Mouse (Mus musculus) heart, adult 2 months (tissue): ENCODE measurements around the gene Prrg4. TPM values are rescaled to one million over a fixed set of nuclear protein-coding genes. Genes with fewer than 3 reads are reported as not detected.
"Not testable (repeated sequence)": the region's sequence is repeated elsewhere in the genome, so short reads cannot be mapped to it uniquely, and the experiment has no call there.

Source experiments
- DNase-seq, 2 experiments: peaks; one replicate each; pipeline ENCODE4 v3.0.0; 2021
- H3K27ac ChIP-seq: fragments of 200-600 bp; 2 replicates; pipeline ENCODE4 v1.8.1; 2022
- H3K27me3 ChIP-seq: fragments of 200-500 bp; 2 replicates; pipeline ENCODE4 v1.6.1; 2012; ENCODE audit warnings: mild to moderate bottlenecking, low read length, inconsistent platforms, mixed read lengths; ENCODE audit not compliant: control insufficient read depth, insufficient read depth
- H3K36me3 ChIP-seq: fragments of 200-500 bp; 2 replicates; pipeline ENCODE4 v1.6.1; 2012; ENCODE audit warnings: low read length, inconsistent platforms; ENCODE audit not compliant: control insufficient read depth, insufficient read depth
- H3K4me1 ChIP-seq: fragments of 200-500 bp; 2 replicates; pipeline ENCODE4 v1.6.1; 2011; ENCODE audit warnings: low read length; ENCODE audit not compliant: control insufficient read depth, insufficient read depth
- H3K4me3 ChIP-seq: fragments of 200-600 bp; 2 replicates; pipeline ENCODE4 v1.8.1; 2022
- H3K79me2 ChIP-seq: fragments of 200-500 bp; replicated peaks from 2 replicates; pipeline ENCODE4 v1.6.1; 2012; ENCODE audit warnings: mild to moderate bottlenecking, inconsistent platforms, low read length, moderate library complexity, mixed read lengths; ENCODE audit not compliant: control insufficient read depth, insufficient read depth
- H3K9ac ChIP-seq: fragments of 200-500 bp; 2 replicates; pipeline ENCODE4 v1.6.1; 2012; ENCODE audit warnings: low read depth, mild to moderate bottlenecking, control low read depth, inconsistent platforms, low read length, mixed read lengths
- CTCF ChIP-seq: fragments of 200-600 bp; IDR thresholded peaks from 2 replicates; pipeline ENCODE4 v1.8.1; 2022; ENCODE audit warnings: antibody characterized with exemption, mild to moderate bottlenecking, moderate library complexity
- EP300 ChIP-seq: fragments of 200-500 bp; IDR thresholded peaks from 2 replicates; pipeline ENCODE4 v1.6.1; 2011; ENCODE audit warnings: low read depth, low read length, control low read depth; ENCODE audit not compliant: insufficient read depth
- POLR2A ChIP-seq: fragments of 200-500 bp; IDR thresholded peaks from 2 replicates; pipeline ENCODE4 v1.6.1; 2011; ENCODE audit warnings: mild to moderate bottlenecking, low read depth, low read length, control low read depth; ENCODE audit not compliant: insufficient read depth
- WGBS: fragments of 180-500 bp; shearing (Covaris S2); methylation state at CpG from one replicate; pipeline ENCODE4 v1.1.7; 2018; 5-methylcytosine and 5-hydroxymethylcytosine counted together
- intact Hi-C: fragments of 180-260 bp; cut with DNase I; formaldehyde crosslinking; loops from one replicate; pipeline ENCODE4 v1.15.1; 2025
- long read RNA-seq: library from polyadenylated mRNA; stranded (forward); transcript quantifications from one replicate; pipeline ENCODE4 v2.0.0, GENCODE M21; 2021
- polyA plus RNA-seq: library from polyadenylated mRNA; depleted of rRNA; stranded (reverse); fragments of >200 nt; gene quantifications from 2 replicates; pipeline ENCODE4 v1.2.3, GENCODE M21; 2012; rRNA removed
- total RNA-seq, 2 experiments: library from RNA; stranded (reverse); gene quantifications; 2 replicates each; pipeline ENCODE4 v1.2.3; 2021

Prrg4 gene
- total RNA-seq (under 1 TPM; 0.61 to 0.94 TPM), polyA plus RNA-seq (0.29 and 0.32 TPM in 2 replicates)
- long read RNA-seq, result 0 reads

DNA sequence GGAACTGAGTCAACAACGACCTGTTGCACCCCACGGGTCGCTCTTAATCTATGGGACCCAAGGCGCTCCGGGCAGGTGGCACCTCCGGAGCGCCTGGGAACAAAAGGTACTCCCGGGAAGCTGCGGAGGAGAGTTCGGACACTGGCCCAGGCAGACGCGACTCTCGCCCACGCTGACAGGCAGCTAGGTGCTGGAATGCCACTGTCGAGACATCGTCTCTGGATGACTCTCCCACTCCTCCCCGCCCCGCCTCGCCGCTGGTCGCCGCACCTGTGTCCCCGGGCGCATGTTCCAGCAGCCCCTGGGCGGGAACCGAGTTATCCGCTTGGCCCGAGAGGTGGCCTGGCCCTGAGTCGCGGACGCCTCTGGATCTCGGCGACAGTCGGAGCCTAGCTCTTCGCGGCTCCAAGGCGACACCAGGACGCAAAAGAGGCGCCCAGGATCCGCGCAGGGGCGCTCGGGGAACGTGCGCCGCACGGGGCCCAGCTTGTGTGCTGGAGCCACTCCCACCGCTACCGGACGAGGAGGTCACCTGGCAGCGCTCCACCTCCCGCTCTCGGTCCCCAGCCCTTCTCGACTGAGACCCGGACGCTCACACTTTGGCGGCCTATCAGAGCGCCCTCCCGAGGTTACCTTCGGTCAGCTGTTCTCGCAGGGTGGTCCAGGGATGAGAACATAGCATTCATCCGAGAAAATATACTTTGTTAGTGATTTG is at the start of gene Prrg4:
Gene Prrg4 (minus strand): TSS at position 601 of the 715 bp plus-strand sequence.
- TF ChIP-seq CTCF (peak; percentile 43), POLR2A (no peak)

GRCm38 (mm10) chr2:104887882-104888566 is 38.3 kb upstream of the Prrg4 start:
- 17% methylated on average over 10 of the region's 10 CpGs for WGBS
- DNase-seq, result peak; percentile 65 to 82
- Histone ChIP-seq H3K27me3 (no peaks in the 10 kb centered on the region), H3K4me3 (no peak overlapping the region), H3K36me3 (no peaks in the 10 kb centered on the region), H3K9ac (no peak overlapping the region), H3K79me2 (no peaks in the 10 kb centered on the region), H3K27ac (no peak overlapping the region), H3K4me1 (no peaks in the 10 kb centered on the region)
- TF ChIP-seq CTCF, result peak; percentile 96
- TF ChIP-seq POLR2A, result no peak
- TF ChIP-seq EP300, result peak; percentile 71; the same call in 1 of the 2 replicates
- intact Hi-C loops, result loop anchor here (1.0 to 2.0 kb wide), 2 partner anchors 303 to 342 kb away; no protein-coding TSS in a partner anchor

More for the DNA sequence above, at the start of gene Prrg4:
- H3K79me2 ChIP-seq, result no peaks in the 10 kb centered on the region
- no peak within 1 kb of the TSS for H3K27ac ChIP-seq
- peak; percentile 70 to 74 for DNase-seq
- no peaks in the 10 kb centered on the region for H3K36me3 ChIP-seq
- no peaks in the 10 kb centered on the region for H3K27me3 ChIP-seq
- intact Hi-C loops, result loop anchor here (5.0 kb wide), 1 partner anchor 383 kb away; no protein-coding TSS in a partner anchor
- H3K4me1 ChIP-seq, result peaks cover 4% of the 10 kb centered on the region
- peak within 1 kb of the TSS; percentile 74 for H3K9ac ChIP-seq
- WGBS, result under 1% methylated on average over 62 of the region's 62 CpGs
- peak within 1 kb of the TSS; percentile 58 for H3K4me3 ChIP-seq

- H3K36me3 ChIP-seq, intact Hi-C loops: not testable (repeated sequence)
Observed at GRCm38 (mm10) chr2:104887331-104887730, 37.7 kb upstream of the Prrg4 start.

DNA sequence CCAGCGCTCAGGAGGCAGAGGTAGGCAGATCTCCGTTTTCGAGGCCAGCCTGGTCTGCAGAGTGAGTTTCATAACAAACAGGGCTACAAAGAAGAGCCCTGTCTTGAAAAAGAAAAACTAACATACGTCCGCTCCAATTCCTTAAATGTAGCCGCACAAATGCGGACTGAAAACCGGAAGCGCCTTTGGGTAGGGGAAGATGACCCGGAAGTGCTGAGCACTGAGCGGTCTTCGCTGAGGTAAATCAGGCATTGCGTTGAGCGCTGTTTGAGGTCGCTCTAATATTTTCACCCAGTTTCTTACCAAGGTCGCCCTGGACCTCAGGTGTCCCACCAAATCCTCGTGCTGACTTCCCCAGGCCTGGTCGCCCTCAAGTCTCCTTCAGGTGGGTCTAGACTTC is 36.4 kb upstream of the Prrg4 start:
- intact Hi-C loops, result no loop called here
- Histone ChIP-seq H3K79me2 (no peaks in the 10 kb centered on the region), H3K27ac (no peak overlapping the region), H3K4me3 (no peak overlapping the region), H3K4me1 (no peaks in the 10 kb centered on the region), H3K27me3 (no peaks in the 10 kb centered on the region), H3K36me3 (no peaks in the 10 kb centered on the region), H3K9ac (no peak overlapping the region)
- WGBS, result 88% methylated on average over 18 of the region's 18 CpGs
- TF ChIP-seq CTCF (no peak), EP300 (no peak)
- no peak for DNase-seq

More at GRCm38 (mm10) chr2:104887331-104887730, 37.7 kb upstream of the Prrg4 start:
- H3K4me3 ChIP-seq, H3K9ac ChIP-seq, H3K4me1 ChIP-seq, DNase-seq, H3K79me2 ChIP-seq, H3K27ac ChIP-seq, H3K27me3 ChIP-seq: not testable (repeated sequence)
- WGBS, result 68% methylated on average over 2 of the region's 2 CpGs

GRCm38 (mm10) chr2:104878794-104879193 is 29.1 kb upstream of the Prrg4 start:
- WGBS, result 54% methylated on average over 8 of the region's 8 CpGs
- intact Hi-C loops, result no loop called here

DNA sequence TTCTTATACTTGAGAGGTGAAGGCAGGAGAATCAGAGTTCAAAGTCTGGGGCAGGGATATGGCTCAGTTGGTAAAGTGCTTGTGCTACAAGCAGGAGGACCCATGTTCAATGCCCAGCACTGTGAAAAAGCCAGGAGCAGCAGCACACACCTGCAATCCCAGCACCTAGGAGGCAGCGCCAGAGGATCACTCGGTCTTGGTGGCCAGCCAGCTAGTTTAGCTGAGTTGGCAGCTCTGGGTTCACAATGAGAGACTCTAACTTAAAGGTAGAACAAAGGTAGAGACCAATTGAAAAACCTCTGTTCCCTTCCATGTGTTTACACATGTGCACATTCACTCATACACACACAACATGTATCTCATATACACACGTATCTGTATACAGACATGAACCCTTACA is 19.4 kb upstream of the Prrg4 start:
- no peaks in the 10 kb centered on the region for H3K79me2 ChIP-seq
- H3K4me1 ChIP-seq, result peaks cover 1% of the 10 kb centered on the region
- no peak for DNase-seq
- H3K9ac ChIP-seq, result no peak overlapping the region
- WGBS, result 86% methylated on average over 3 of the region's 3 CpGs
- no peak for TF ChIP-seq POLR2A
- TF ChIP-seq CTCF, result no peak
- TF ChIP-seq EP300, result no peak
- H3K27me3 ChIP-seq, result no peaks in the 10 kb centered on the region
- intact Hi-C loops, result no loop called here
- H3K27ac ChIP-seq, result no peak overlapping the region
- H3K4me3 ChIP-seq, result no peak overlapping the region
- H3K36me3 ChIP-seq, result no peaks in the 10 kb centered on the region

More at GRCm38 (mm10) chr2:104878794-104879193, 29.1 kb upstream of the Prrg4 start:
- TF ChIP-seq POLR2A, result no peak
- no peak for TF ChIP-seq EP300
- no peak for TF ChIP-seq CTCF
- DNase-seq, result no peak
- H3K36me3 ChIP-seq, result no peaks in the 10 kb centered on the region
- no peak overlapping the region for H3K4me3 ChIP-seq
- no peak overlapping the region for H3K9ac ChIP-seq
- H3K27ac ChIP-seq, result no peak overlapping the region
- H3K27me3 ChIP-seq, result no peaks in the 10 kb centered on the region
- H3K4me1 ChIP-seq, result no peaks in the 10 kb centered on the region
- H3K79me2 ChIP-seq, result no peaks in the 10 kb centered on the region
